Mouse (Mus musculus): ENCODE data around the gene Shank1. TPM values are rescaled to one million over a fixed set of nuclear protein-coding genes. Genes with fewer than 3 reads are reported as not detected.

Gene Shank1
- polyA plus RNA-seq, 1 experiment: 0.10 TPM

DNA sequence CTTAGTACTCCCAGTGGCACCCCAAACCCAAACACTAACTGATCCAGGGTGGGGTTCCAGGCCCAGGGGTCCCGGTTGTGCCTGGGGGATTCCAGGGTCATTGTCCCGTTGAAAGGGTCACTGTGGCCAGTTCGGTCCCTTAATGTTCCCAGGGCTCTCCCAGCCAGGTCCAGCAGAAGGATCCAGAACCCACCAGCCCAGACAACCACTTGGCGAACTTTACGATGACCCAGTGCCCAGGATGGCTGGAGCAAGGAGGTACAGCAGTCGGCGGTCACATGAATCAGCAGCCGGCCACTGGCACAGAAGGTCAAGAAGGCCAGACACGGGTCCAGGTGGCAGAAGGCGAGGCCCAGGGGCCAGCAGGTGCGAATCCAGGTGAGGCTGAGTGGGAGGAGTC is 41.9 kb upstream of the Shank1 start:
- Histone ChIP-seq H3K4me2 (ENCODE audit: low read depth) (no peak overlapping the region), H3K79me2 (ENCODE audit: control insufficient read depth, insufficient read depth) (no peaks in the 10 kb centered on the region), H3K4me3 (no peak overlapping the region), H3ac (ENCODE audit: control insufficient read depth, insufficient read length) (no peak overlapping the region), H3K36me3 (ENCODE audit: control insufficient read depth, insufficient read depth) (no peaks in the 10 kb centered on the region), H3K27me3 (ENCODE audit: control insufficient read depth, insufficient read depth, insufficient read length) (peaks cover 53% of the 10 kb centered on the region)
- TF ChIP-seq CEBPB (IDR thresholded peaks at IDR 0.05; ENCODE audit: insufficient read depth, poor library complexity, severe bottlenecking) (no peak), SRF (IDR thresholded peaks at IDR 0.05; ENCODE audit: control insufficient read depth, insufficient read length, low read depth) (no peak), MYOD1 (IDR thresholded peaks at IDR 0.05; ENCODE audit: control insufficient read depth in 1 of 3, insufficient read length in 2 of 3, low read depth in 2 of 3) (no peak), REST (IDR thresholded peaks at IDR 0.05; ENCODE audit: insufficient read depth, insufficient read length) (no peak), TCF12 (IDR thresholded peaks at IDR 0.05; ENCODE audit: insufficient read depth, poor library complexity, severe bottlenecking) (no peak), TCF3 (IDR thresholded peaks at IDR 0.05; ENCODE audit: insufficient read length, low read depth) (no peak), POLR2A (IDR thresholded peaks at IDR 0.05; ENCODE audit: insufficient read length, low read depth) (no peak), POLR2AphosphoS2 (IDR thresholded peaks at IDR 0.05; ENCODE audit: insufficient read length, low read depth) (no peak), USF1 (IDR thresholded peaks at IDR 0.05; ENCODE audit: low read depth) (no peak), E2F4 (IDR thresholded peaks at IDR 0.05; ENCODE audit: insufficient read depth) (no peak), MAX (IDR thresholded peaks at IDR 0.05; ENCODE audit: low read depth) (no peak), MYOG (IDR thresholded peaks at IDR 0.05; ENCODE audit: control insufficient read depth in 1 of 3, insufficient read depth in 1 of 3, insufficient read length in 2 of 3, low read depth in 2 of 3) (no peak)

DNA sequence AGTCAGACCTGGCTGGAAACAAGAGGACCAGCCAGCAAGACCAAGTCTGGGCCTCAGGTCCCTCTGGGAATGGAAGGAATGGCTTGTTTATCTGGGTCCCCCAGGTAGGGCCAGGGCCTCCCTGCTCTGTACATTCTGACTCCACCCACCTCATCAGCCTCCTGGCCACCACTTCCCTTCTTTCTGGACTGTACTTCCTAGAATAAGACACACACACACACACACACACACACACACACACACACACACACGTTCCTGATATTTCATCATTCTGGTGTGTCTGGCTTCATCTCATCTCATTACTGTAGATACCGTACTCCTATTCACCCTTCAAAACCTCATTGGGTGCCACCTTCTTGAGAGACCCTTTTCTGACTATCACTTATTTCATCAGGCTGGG is 40.7 kb upstream of the Shank1 start:
- H3K4me3 ChIP-seq: no peak overlapping the region
- peaks cover 57% of the 10 kb centered on the region for H3K27me3 ChIP-seq (ENCODE audit: control insufficient read depth, insufficient read depth, insufficient read length)

DNA sequence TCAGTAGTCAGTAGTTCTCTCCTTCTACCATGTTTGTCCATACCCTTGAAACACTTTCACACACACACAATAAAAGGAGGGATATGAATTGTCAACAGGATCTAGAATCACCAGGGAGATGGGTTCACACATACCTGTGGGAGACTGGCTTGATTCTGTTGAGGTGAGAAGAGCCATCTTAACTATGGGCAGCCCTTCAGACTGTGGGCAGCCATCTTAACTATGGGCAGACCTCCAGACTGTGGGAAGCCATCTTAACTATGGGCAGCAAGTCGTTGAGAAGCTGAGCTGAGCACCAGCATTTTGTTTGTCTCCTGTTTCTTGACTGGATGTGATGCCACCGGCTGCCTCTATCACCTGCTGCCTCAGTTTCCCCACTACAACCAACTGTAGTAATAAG is 38.7 kb upstream of the Shank1 start:
- no peaks in the 10 kb centered on the region for H3K36me3 ChIP-seq (ENCODE audit: control insufficient read depth, insufficient read depth)
- no peak overlapping the region for H3ac ChIP-seq (ENCODE audit: control insufficient read depth, insufficient read length)
- H3K4me2 ChIP-seq (ENCODE audit: low read depth): no peak overlapping the region
- no peak for TF ChIP-seq USF1 (IDR thresholded peaks at IDR 0.05; ENCODE audit: low read depth)
- no peak for TF ChIP-seq MYOD1 (IDR thresholded peaks at IDR 0.05; ENCODE audit: control insufficient read depth in 1 of 3, insufficient read length in 2 of 3, low read depth in 2 of 3)
- TF ChIP-seq REST (IDR thresholded peaks at IDR 0.05; ENCODE audit: insufficient read depth, insufficient read length): no peak
- no peak for TF ChIP-seq MAX (IDR thresholded peaks at IDR 0.05; ENCODE audit: low read depth)
- TF ChIP-seq TCF12 (IDR thresholded peaks at IDR 0.05; ENCODE audit: insufficient read depth, poor library complexity, severe bottlenecking): no peak
- no peak for TF ChIP-seq POLR2AphosphoS2 (IDR thresholded peaks at IDR 0.05; ENCODE audit: insufficient read length, low read depth)
- no peak for TF ChIP-seq TCF3 (IDR thresholded peaks at IDR 0.05; ENCODE audit: insufficient read length, low read depth)
- TF ChIP-seq E2F4 (IDR thresholded peaks at IDR 0.05; ENCODE audit: insufficient read depth): no peak
- TF ChIP-seq SRF (IDR thresholded peaks at IDR 0.05; ENCODE audit: control insufficient read depth, insufficient read length, low read depth): no peak
- H3K79me2 ChIP-seq (ENCODE audit: control insufficient read depth, insufficient read depth): no peaks in the 10 kb centered on the region
- H3K27me3 ChIP-seq (ENCODE audit: control insufficient read depth, insufficient read depth, insufficient read length): peaks cover 62% of the 10 kb centered on the region
- H3K4me3 ChIP-seq: no peak overlapping the region

More for the DNA sequence above, 40.7 kb upstream of the Shank1 start:
- H3K79me2 ChIP-seq (ENCODE audit: control insufficient read depth, insufficient read depth): no peaks in the 10 kb centered on the region
- no peak for TF ChIP-seq USF1 (IDR thresholded peaks at IDR 0.05; ENCODE audit: low read depth)
- no peak for TF ChIP-seq POLR2AphosphoS2 (IDR thresholded peaks at IDR 0.05; ENCODE audit: insufficient read length, low read depth)
- TF ChIP-seq MYOD1 (IDR thresholded peaks at IDR 0.05; ENCODE audit: control insufficient read depth in 1 of 3, insufficient read length in 2 of 3, low read depth in 2 of 3): no peak
- no peak for TF ChIP-seq REST (IDR thresholded peaks at IDR 0.05; ENCODE audit: insufficient read depth, insufficient read length)
- no peak for TF ChIP-seq TCF12 (IDR thresholded peaks at IDR 0.05; ENCODE audit: insufficient read depth, poor library complexity, severe bottlenecking)
- TF ChIP-seq E2F4 (IDR thresholded peaks at IDR 0.05; ENCODE audit: insufficient read depth): no peak
- no peak for TF ChIP-seq CEBPB (IDR thresholded peaks at IDR 0.05; ENCODE audit: insufficient read depth, poor library complexity, severe bottlenecking)
- no peak for TF ChIP-seq MAX (IDR thresholded peaks at IDR 0.05; ENCODE audit: low read depth)
- no peak for TF ChIP-seq POLR2A (IDR thresholded peaks at IDR 0.05; ENCODE audit: insufficient read length, low read depth)
- no peak for TF ChIP-seq SRF (IDR thresholded peaks at IDR 0.05; ENCODE audit: control insufficient read depth, insufficient read length, low read depth)
- TF ChIP-seq MYOG (IDR thresholded peaks at IDR 0.05; ENCODE audit: control insufficient read depth in 1 of 3, insufficient read depth in 1 of 3, insufficient read length in 2 of 3, low read depth in 2 of 3): no peak
- no peak for TF ChIP-seq TCF3 (IDR thresholded peaks at IDR 0.05; ENCODE audit: insufficient read length, low read depth)
- H3K36me3 ChIP-seq (ENCODE audit: control insufficient read depth, insufficient read depth): no peaks in the 10 kb centered on the region
- no peak overlapping the region for H3ac ChIP-seq (ENCODE audit: control insufficient read depth, insufficient read length)
- H3K4me2 ChIP-seq (ENCODE audit: low read depth): no peak overlapping the region

DNA sequence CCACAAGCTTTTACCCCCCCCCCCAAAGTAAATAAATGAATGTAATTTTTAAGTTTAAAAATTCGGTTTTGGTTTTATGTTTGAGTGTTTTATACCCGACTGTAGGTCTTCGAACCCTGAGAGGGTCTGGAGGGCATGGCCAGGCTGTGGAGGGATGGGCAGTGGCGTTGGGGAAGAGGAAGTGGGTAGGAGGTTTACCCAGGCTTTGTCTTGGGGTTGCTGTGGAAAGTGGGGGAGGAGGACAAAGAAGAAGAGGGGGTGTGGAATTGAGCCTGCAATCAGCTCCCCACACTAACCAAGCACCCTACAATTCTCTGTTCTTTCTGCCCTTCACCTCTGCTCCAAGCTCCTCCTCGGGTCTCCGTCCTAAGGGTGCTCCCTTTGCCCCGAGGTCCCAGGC is 37.5 kb upstream of the Shank1 start:
- no peak overlapping the region for H3K4me3 ChIP-seq
- no peaks in the 10 kb centered on the region for H3K36me3 ChIP-seq (ENCODE audit: control insufficient read depth, insufficient read depth)
- no peak overlapping the region for H3ac ChIP-seq (ENCODE audit: control insufficient read depth, insufficient read length)
- H3K27me3 ChIP-seq (ENCODE audit: control insufficient read depth, insufficient read depth, insufficient read length): peaks cover 61% of the 10 kb centered on the region
- no peak for TF ChIP-seq SRF (IDR thresholded peaks at IDR 0.05; ENCODE audit: control insufficient read depth, insufficient read length, low read depth)
- TF ChIP-seq USF1 (IDR thresholded peaks at IDR 0.05; ENCODE audit: low read depth): no peak
- no peak for TF ChIP-seq TCF3 (IDR thresholded peaks at IDR 0.05; ENCODE audit: insufficient read length, low read depth)
- no peak for TF ChIP-seq REST (IDR thresholded peaks at IDR 0.05; ENCODE audit: insufficient read depth, insufficient read length)
- TF ChIP-seq POLR2AphosphoS2 (IDR thresholded peaks at IDR 0.05; ENCODE audit: insufficient read length, low read depth): no peak
- TF ChIP-seq MAX (IDR thresholded peaks at IDR 0.05; ENCODE audit: low read depth): no peak
- no peak for TF ChIP-seq CEBPB (IDR thresholded peaks at IDR 0.05; ENCODE audit: insufficient read depth, poor library complexity, severe bottlenecking)
- no peak for TF ChIP-seq POLR2A (IDR thresholded peaks at IDR 0.05; ENCODE audit: insufficient read length, low read depth)
- no peak overlapping the region for H3K4me2 ChIP-seq (ENCODE audit: low read depth)
- no peaks in the 10 kb centered on the region for H3K79me2 ChIP-seq (ENCODE audit: control insufficient read depth, insufficient read depth)

DNA sequence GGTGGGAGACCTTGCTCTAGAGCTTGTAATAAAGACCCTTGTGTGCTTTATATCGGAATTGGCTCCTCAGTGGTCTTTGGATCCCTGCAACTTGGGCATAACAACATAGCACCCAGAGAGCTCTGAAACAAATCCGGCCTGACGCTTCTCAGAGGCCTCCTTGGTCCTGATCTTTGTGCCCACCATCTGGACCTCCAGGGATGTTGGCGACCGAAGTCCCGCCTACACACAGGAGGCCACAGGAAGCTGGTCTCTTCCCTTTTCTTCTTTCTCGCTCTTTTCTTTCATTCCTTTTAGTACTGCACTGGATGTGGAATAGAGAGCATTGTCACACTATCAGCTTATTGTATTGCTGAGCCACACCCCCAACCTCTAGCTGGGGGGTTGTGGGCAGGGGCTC is 36.6 kb upstream of the Shank1 start:
- H3K27me3 ChIP-seq (ENCODE audit: control insufficient read depth, insufficient read depth, insufficient read length): peaks cover 57% of the 10 kb centered on the region
- no peak overlapping the region for H3K4me2 ChIP-seq (ENCODE audit: low read depth)
- no peak for TF ChIP-seq E2F4 (IDR thresholded peaks at IDR 0.05; ENCODE audit: insufficient read depth)
- TF ChIP-seq CEBPB (IDR thresholded peaks at IDR 0.05; ENCODE audit: insufficient read depth, poor library complexity, severe bottlenecking): no peak
- H3K36me3 ChIP-seq (ENCODE audit: control insufficient read depth, insufficient read depth): no peaks in the 10 kb centered on the region
- H3ac ChIP-seq (ENCODE audit: control insufficient read depth, insufficient read length): no peak overlapping the region
- no peak overlapping the region for H3K4me3 ChIP-seq
- H3K79me2 ChIP-seq (ENCODE audit: control insufficient read depth, insufficient read depth): no peaks in the 10 kb centered on the region
